Mouse (Mus musculus) liver, embryonic 14.5 days (tissue): ENCODE data around the gene Myh9.

Experiments used
- CTCF ChIP-seq: IDR thresholded peaks from 2 replicates; pipeline ENCODE4 v1.5.1; 2016; ENCODE audit warnings: antibody characterized with exemption, low read depth, control low read depth
- EP300 ChIP-seq: IDR thresholded peaks from 2 replicates; pipeline ENCODE4 v1.6.1; 2016; ENCODE audit warnings: antibody characterized with exemption, low read depth

DNA sequence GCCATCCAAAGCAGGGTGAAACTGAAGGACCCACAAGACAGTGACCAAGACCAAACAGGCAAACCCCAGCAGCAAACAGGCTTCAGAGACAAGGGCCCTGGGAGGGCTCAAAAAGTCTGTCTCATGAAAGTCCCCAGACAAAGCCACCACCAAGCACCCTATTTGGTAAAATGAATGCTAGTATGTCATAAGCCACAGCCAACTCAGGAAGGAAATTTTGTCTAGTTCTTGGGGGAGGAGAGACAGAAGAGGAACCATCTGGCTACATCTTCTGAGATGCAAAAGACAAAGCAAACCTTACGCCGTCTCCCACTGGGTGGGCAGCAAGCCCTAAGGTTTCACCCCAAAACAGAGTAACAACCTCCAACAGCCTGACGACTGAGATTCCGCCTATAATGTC, 36.3 kb downstream of the Myh9 start:
- no peak for TF ChIP-seq EP300
- TF ChIP-seq CTCF = no peak
